ENCODE assay signal across 21 mouse cellular contexts in the genomic region with DNA sequence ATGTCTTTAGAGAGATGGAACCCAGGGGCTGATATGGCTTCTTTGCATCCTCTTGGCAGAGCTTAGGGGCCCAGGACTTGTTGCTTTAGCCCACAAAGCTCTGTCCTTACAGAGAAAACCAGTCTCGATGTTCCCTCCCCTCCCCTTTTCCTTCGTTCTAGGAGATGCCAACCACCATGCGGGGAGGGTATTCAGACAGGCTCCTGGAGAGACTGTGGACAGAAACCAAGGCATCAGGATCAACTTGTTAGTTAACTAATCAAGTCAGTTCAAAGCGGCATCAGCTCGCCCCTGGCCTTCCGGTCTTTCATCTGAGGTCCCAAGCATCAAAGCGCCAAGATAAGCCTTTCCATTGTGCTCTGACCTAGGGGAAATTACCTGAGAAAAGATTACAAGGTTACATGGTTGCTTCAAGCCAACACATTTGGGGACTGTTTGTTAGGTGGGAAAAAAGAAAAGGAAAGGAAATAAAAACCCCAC. TPM values are rescaled to one million over a fixed set of nuclear protein-coding genes. Genes with fewer than 3 reads are reported as not detected.
DNase-seq lines count a peak whose midpoint lies in the region; ATAC-seq lines count a peak whose summit lies in the region.
"Had no signal": no experiment of that assay in that cellular context is flagged by ENCODE, and none has a peak within 500 bp of the region (broad histone marks: within the 10 kb centered on the region; RNA-seq: fewer than 3 reads in every experiment).

No protein-coding gene starts in this region.

- H3K4me1 ChIP-seq in heart, embryonic 10.5 days = peaks cover 23% of the 10 kb centered on the region
- H3K4me1 ChIP-seq in midbrain, embryonic 11.5 days (ENCODE audit: control insufficient read depth, insufficient read depth, low read length) = peaks cover 30% of the 10 kb centered on the region
- peaks cover 34% of the 10 kb centered on the region for H3K4me1 ChIP-seq in midbrain, embryonic 14.5 days (ENCODE audit: control insufficient read depth, insufficient read depth, low read length)
- H3K4me1 ChIP-seq in embryonic facial prominence, embryonic 11.5 days (ENCODE audit: control insufficient read depth, insufficient read depth, low read length) = peaks cover 8% of the 10 kb centered on the region

- H3K4me2 ChIP-seq in midbrain, embryonic 11.5 days = no peak overlapping the region
- no peak overlapping the region for H3K4me2 ChIP-seq in midbrain, embryonic 14.5 days (ENCODE audit: low read length)
- peak overlapping the region; percentile 16; the same call in 1 of the 2 replicates for H3K4me2 ChIP-seq in embryonic facial prominence, embryonic 11.5 days (ENCODE audit: low read depth, low read length)
- H3K4me2 ChIP-seq: hindbrain, embryonic 15.5 days had no signal

- no peak overlapping the region for H3K9ac ChIP-seq in midbrain, embryonic 11.5 days (ENCODE audit: low read length)
- no peak overlapping the region for H3K9ac ChIP-seq in midbrain, embryonic 14.5 days (replicated peaks; ENCODE audit: low read length)
- no peak overlapping the region; the same call in 1 of the 2 replicates for H3K9ac ChIP-seq in embryonic facial prominence, embryonic 11.5 days (replicated peaks; ENCODE audit: low read length)
- H3K9ac ChIP-seq: embryonic facial prominence, embryonic 13.5 days; hindbrain, embryonic 15.5 days had no signal

- H3K9me3 ChIP-seq in heart, embryonic 10.5 days = no peaks in the 10 kb centered on the region
- no peaks in the 10 kb centered on the region for H3K9me3 ChIP-seq in midbrain, embryonic 11.5 days (ENCODE audit: control insufficient read depth, low read length)
- H3K9me3 ChIP-seq in midbrain, embryonic 14.5 days (ENCODE audit: control insufficient read depth, low read length) = no peaks in the 10 kb centered on the region
- H3K9me3 ChIP-seq in embryonic facial prominence, embryonic 11.5 days (replicated peaks; ENCODE audit: control insufficient read depth, low read length) = no peaks in the 10 kb centered on the region
- H3K9me3 ChIP-seq: embryonic facial prominence, embryonic 13.5 days; hindbrain, embryonic 15.5 days had no signal

- no peaks in the 10 kb centered on the region for H3K36me3 ChIP-seq in heart, embryonic 10.5 days
- no peaks in the 10 kb centered on the region for H3K36me3 ChIP-seq in midbrain, embryonic 11.5 days (ENCODE audit: control insufficient read depth, insufficient read depth, low read length)
- H3K36me3 ChIP-seq in midbrain, embryonic 14.5 days (ENCODE audit: control insufficient read depth, insufficient read depth, low read length) = no peaks in the 10 kb centered on the region
- H3K36me3 ChIP-seq in embryonic facial prominence, embryonic 11.5 days (replicated peaks; ENCODE audit: control insufficient read depth, insufficient read depth, low read depth, low read length) = no peaks in the 10 kb centered on the region
- H3K36me3 ChIP-seq: embryonic facial prominence, embryonic 13.5 days; hindbrain, embryonic 15.5 days had no signal

- no peak for DNase-seq in heart, embryonic 10.5 days (ENCODE audit: low spot score)
- DNase-seq in heart, postnatal 25 days (ENCODE audit: low spot score) = no peak
- DNase-seq in midbrain, embryonic 11.5 days (ENCODE audit: low spot score, missing footprints) = peak; percentile 89
- DNase-seq in midbrain, embryonic 14.5 days = no peak
- no peak for DNase-seq in embryonic facial prominence, embryonic 11.5 days (ENCODE audit: low spot score)
- DNase-seq in lung, postnatal 25 days (ENCODE audit: low spot score) = no peak
- DNase-seq in kidney, postnatal 10 days = no peak
- DNase-seq: adrenal gland, postnatal 25 days; cerebellum, adult 18-20 months; cerebellum, adult 9-11 months; cerebellum, postnatal 36 days; embryo, embryonic 11 days; gastrocnemius, adult 2 months; gastrocnemius, postnatal 25 days; heart, postnatal 10 days had no signal

- intact Hi-C loops in heart, postnatal 25 days (cut with DNase I) = no loop called here

- peak overlapping the region; percentile 49 for H3K27ac ChIP-seq in heart, embryonic 10.5 days
- no peak overlapping the region for H3K27ac ChIP-seq in midbrain, embryonic 11.5 days (ENCODE audit: low read depth, low read length)
- H3K27ac ChIP-seq in midbrain, embryonic 14.5 days (replicated peaks; ENCODE audit: low read depth, low read length) = no peak overlapping the region
- no peak overlapping the region for H3K27ac ChIP-seq in embryonic facial prominence, embryonic 11.5 days (replicated peaks; ENCODE audit: low read depth, low read length)
- H3K27ac ChIP-seq: embryonic facial prominence, embryonic 13.5 days; gastrocnemius, adult 2 months; hindbrain, embryonic 15.5 days had no signal

- WGBS in heart, embryonic 10.5 days = 16% methylated on average over 7 of the region's 7 CpGs
- WGBS in midbrain, embryonic 11.5 days = 8% methylated on average over 7 of the region's 7 CpGs
- WGBS in midbrain, embryonic 14.5 days = 26% methylated on average over 7 of the region's 7 CpGs
- 29% methylated on average over 7 of the region's 7 CpGs for WGBS in embryonic facial prominence, embryonic 11.5 days

- no peaks in the 10 kb centered on the region for H3K27me3 ChIP-seq in heart, embryonic 10.5 days (ENCODE audit: insufficient read depth, poor library complexity, severe bottlenecking)
- no peaks in the 10 kb centered on the region for H3K27me3 ChIP-seq in midbrain, embryonic 11.5 days (ENCODE audit: control insufficient read depth, insufficient read depth, low read length)
- H3K27me3 ChIP-seq in midbrain, embryonic 14.5 days (ENCODE audit: control insufficient read depth, insufficient read depth, low read length) = no peaks in the 10 kb centered on the region
- no peaks in the 10 kb centered on the region for H3K27me3 ChIP-seq in embryonic facial prominence, embryonic 11.5 days (ENCODE audit: control insufficient read depth, insufficient read depth, low read length)
- H3K27me3 ChIP-seq: hindbrain, embryonic 15.5 days had no signal

- no peak for ATAC-seq in midbrain, embryonic 11.5 days (ENCODE audit: low FRiP score)
- no peak for ATAC-seq in midbrain, embryonic 14.5 days (ENCODE audit: low FRiP score, low TSS enrichment)
- ATAC-seq in embryonic facial prominence, embryonic 11.5 days (replicated peaks; ENCODE audit: insufficient number of reproducible peaks, low FRiP score, low TSS enrichment, low read depth) = no peak
- ATAC-seq: forebrain, embryonic 14.5 days; inflammation-experienced regulatory T-cells, adult 6 months; intestine, postnatal 0 days had no signal

- H3K4me3 ChIP-seq in heart, embryonic 10.5 days = no peak overlapping the region
- no peak overlapping the region for H3K4me3 ChIP-seq in midbrain, embryonic 11.5 days (ENCODE audit: low read depth, low read length)
- H3K4me3 ChIP-seq in midbrain, embryonic 14.5 days (replicated peaks; ENCODE audit: low read depth, low read length) = no peak overlapping the region
- H3K4me3 ChIP-seq in embryonic facial prominence, embryonic 11.5 days (ENCODE audit: low read depth, low read length) = no peak overlapping the region
- H3K4me3 ChIP-seq: embryonic facial prominence, embryonic 13.5 days; gastrocnemius, adult 2 months; hindbrain, embryonic 15.5 days had no signal

RNA-seq across cellular contexts. Expression of a gene that starts 2.0 kb away (rescaled TPM):
- polyA plus RNA-seq in heart, embryonic 10.5 days (2016; fragmentation: Nextera tagmentation; extraction: Ambion mirVana) = 60.7 and 132 TPM in 2 replicates
- 1 to 10 TPM; 6.2 to 9.7 TPM for total RNA-seq in heart, postnatal 25 days (2021)
- 22.8 and 23.6 TPM in 2 replicates for polyA plus RNA-seq in midbrain, embryonic 11.5 days (2014; fragmentation: Nextera tagmentation; extraction: Ambion mirVana)
- 13.6 and 13.8 TPM in 2 replicates for polyA plus RNA-seq in midbrain, embryonic 14.5 days (2014; fragmentation: Nextera tagmentation; extraction: Ambion mirVana)
- 90.5 and 98.5 TPM in 2 replicates for polyA plus RNA-seq in embryonic facial prominence, embryonic 11.5 days (2014; fragmentation: Nextera tagmentation; extraction: Ambion mirVana)
- total RNA-seq: granulocyte monocyte progenitor cell, adult 5-6 weeks had no signal
